Mouse (Mus musculus): Measurements from ENCODE around the gene Tmem72.
A peak's percentile ranks its signal among the peaks of the same experiment; 100 is the strongest.

The Tmem72 gene

DNA sequence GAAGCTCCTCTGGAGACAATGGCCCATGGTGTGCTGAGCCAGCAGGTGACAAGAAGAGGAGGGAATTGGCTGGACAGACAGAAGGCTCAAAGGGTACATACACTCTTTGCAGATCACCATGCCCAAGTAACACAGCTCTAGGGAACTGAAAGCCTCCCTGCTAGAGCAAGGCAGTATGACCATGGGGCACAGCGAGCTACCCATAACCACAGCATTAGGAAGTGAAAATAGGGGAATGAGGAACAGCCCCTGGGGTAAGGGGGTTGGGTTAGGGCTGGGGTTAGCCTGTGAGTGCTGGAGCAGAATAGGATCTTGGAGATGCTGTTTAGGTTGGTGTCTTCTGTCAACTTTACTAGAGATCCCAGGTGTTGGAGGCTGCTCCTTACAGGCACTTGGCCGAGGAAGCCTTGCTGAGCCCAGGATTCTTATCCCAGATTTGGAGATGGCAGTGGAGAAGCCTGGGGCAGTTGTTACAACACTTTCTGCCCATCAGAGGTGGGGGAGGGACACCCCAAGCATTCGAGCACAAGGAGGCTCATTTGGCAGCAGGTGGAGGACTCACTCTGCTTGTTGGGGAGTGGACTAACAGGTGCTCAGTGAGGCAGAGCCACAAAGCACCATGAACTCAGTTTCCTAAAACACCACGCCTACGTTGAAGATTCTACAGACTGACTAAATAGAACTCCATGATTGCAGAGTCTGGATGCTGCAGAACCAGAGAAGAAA, 37.0 kb downstream of the Tmem72 start:
- no peak for DNase-seq (ENCODE audit: low spot score)

DNA sequence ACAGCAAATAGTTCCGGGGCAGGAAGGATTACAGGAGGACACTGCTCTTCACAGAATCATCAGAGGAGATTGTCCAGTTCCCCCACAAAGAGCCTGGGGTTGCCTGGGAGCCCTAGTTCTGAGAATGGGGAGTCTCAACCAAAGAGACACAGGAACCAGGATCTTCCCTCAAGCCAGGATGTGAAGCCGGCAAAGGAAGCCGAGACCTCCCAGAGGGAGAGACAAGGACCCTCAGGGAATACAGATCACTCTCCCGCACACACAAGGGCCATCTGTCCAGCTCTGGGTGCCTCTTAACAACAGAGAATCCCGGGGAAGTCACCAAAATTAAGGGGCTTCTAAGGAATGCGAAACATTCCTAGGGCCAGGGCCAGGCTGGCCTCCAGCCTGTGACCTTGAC, 39.4 kb downstream of the Tmem72 start:
- peak; percentile 25 for DNase-seq (ENCODE audit: low spot score)

DNA sequence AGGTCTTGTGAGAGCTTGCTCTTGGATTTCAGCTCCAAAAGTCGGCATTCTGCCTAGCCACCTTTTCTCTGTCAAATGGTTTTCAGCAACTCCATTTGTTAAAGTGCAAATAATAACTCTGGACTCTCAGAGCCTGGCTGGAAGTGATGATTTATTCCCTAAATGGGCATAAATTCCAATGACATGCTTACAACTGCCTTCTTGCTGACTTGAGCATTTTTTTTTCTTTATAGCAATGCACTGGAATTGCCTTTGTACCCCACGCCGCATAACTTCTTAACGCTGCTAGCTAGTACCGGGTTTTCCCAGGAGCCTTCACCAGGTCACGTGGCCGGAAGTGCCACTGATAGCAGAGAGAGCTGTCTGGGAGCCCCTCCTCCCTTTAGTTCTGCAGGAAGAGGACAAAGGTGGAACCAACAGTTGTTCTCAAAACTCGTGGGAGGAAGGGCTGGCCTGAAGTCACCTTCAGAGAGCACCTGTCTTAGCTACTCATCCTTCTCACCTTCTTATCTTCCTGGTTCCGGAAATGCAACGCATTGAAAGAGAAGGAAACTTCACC, 40.3 kb downstream of the Tmem72 start:
- DNase-seq (ENCODE audit: low spot score): no peak

DNA sequence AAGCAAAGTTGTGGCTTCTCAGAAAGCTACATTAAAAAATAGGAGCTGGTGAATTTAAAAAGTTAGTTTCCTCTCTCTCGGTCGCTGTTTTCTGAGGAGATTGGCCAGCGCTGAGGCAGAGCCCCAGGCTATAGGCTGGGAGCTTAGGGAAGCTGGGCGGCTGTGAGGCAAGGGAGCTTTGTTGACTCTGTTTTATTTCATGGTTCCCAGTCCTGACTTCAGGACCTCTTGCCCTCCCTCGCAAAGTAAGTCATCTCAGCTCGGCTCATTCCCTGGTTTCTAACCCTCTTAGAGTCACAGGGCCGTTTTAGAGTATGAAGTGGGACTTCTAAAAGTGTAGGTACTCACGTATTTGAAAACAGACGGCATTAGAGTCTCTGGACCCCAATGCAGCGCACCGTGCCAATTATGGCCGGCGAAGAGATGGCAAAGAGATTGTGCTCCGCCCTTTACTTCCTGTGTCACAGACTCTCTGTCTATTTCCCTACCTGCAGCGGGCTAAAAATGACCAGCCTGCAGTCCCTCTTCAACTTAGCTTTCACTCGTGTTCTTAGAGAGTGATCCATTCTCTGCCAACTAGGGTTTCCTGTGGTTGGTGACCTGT, 42.3 kb downstream of the Tmem72 start:
- no peak for DNase-seq (ENCODE audit: low spot score)

DNA sequence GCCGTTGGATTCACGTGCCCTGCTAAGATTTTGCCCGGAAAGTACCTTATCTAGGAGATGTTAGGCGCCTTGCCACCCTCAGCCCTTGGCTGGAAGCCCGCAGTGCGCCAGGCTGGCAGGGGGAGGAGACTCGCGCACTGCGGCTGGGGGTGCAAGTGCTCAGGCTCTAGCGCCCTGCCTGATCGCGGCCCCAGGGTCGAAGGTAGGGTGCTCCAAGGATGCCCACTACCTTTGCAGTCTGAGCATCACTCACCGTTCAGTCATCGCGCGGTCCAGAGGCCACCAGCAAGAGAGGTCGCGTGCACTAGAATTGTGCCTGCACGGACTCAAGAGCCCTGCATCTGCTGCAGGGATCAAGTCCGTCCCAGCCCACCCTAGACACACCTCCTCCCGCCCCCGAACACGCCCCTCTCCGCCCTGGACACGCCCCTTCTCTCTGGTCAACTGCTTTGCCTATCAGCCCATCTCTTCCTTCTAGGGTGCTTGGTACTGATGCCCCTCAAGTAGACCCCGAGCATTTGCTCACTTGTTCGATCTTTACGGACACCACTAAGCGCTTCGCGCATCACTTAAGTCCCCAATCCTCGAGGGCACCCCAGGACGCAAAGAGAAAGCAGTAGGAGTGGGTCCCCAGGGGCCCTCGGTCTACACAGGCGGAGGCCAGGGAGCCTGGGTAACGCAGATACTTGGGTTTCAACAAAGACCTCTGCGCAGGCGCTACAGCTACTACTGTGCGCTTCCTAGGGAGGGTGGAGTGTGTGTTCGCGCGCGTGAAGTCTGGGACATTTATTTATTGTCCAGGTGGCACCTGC, 43.0 kb downstream of the Tmem72 start, which contains the start of gene Rassf4:
TSS of gene Rassf4 (minus strand) at position 482 of the 812 bp plus-strand sequence.
- peak; percentile 88 for DNase-seq (ENCODE audit: low spot score)

DNA sequence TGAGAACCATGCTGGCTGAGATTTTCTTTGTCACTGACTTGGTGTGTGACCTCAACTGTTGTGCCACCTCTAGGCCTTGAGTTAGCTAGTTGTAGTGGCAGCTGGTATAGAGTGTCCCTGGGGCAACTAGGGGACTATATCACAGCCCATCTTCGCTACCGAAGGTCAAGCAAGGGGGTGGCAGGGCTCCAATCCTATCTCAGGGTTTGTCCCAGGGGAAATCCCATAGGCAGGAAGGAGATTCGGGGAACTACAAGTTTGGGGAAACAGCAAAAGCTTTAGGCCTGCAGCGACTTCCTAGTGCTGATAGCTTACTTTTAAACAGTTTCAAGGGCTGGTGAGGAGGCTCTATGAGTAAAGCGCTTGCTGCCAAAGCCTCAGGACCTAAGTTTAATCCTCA, 44.4 kb downstream of the Tmem72 start:
- DNase-seq (ENCODE audit: low spot score): no peak

DNA sequence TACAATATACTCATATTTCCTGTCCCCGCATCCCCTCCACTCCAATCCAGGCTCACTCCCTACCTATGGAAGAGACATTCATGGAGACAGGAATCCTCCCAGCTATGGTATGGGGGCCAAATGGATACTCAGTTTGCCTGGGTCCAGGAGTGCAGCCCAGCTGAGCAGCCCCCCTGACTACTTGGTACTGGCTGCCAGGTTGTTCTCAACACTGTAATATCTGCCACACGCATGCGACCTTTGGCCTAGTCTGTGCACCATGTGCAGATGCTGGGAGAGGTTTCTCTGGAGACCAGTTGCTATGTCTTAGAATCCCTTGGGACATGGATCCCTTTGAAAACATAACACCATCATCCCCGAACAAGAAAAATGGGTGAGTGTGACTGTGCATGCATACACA, 44.9 kb downstream of the Tmem72 start:
- DNase-seq (ENCODE audit: low spot score): no peak

DNA sequence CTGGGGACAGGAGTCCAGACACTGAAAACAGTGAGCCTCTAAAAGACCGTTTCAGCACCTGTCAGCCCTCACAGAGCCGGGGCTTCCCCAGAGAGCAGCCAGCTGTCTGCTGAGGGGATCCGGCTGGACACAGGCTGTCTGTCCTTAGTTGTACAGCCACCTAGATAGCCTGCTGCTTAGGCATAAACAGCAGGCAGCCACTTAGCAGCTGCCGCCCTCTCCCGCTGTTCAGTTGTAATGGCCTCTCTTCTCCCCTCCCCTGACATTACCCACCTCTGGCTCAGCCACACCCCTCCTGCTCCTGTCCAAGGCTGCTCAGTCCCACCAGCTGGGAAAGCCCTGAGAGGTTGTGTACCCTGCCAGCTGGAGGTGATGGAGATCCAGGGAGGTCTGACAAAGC, 45.7 kb downstream of the Tmem72 start:
- peak; percentile 61 for DNase-seq (ENCODE audit: low spot score)

DNA sequence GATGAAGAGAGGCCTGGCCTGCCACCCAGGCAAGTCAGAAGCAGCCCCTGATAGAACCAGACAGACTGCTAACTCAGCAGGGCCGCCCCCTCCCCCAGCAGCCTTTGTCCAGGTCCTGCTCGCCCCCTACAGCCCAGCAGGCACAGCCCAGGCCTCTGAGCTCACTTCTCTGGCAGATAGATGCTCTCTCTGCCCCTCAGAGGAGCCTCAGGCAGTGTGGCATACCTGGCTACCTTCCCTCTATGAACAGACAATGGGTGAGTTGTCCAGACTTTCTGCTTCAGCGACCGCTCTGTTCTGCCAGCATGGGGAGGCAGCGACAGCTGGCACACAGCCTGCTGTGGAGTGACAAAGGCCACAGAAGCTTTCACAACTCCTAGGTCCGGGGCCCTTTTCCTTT, 46.6 kb downstream of the Tmem72 start:
- DNase-seq (ENCODE audit: low spot score): peak; percentile 25

DNA sequence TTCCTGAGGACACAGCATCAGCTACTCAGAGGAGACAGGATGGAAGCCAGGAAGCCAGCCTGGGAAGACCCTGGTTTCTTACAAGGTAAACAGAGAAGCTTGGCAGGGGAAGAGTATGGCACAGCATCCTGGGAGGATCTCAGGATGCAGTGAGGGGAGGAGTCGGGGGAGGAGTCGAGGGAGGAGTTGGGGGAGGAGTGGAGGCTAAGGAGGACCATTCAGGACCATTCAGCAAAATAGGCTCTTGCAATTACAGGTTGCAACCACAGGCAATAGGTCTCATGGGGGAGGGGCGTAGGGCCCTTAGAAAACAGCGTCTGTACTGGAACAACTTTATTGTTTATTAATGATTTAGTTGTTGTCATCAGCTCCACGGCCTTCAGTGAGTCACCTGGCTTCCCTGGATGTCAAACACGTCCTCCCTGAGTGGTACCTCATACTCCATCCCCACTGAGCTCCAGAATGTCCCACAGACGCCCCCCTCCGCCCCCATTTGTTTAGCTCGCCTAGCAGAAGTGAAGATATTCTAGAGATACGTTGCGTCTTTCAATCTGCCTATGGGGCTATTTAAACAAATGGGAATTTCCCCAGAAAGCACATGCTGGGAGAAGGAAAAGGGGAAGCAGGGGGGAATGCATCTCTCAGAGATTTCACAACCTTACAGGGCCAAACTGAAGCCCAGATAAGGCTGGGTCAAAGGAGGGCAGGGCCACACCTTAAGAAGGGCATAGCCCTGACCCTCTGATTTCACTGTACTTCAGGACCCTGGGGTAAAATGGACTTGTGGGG, 47.8 kb downstream of the Tmem72 start:
- peak; percentile 30 for DNase-seq (ENCODE audit: low spot score)

DNA sequence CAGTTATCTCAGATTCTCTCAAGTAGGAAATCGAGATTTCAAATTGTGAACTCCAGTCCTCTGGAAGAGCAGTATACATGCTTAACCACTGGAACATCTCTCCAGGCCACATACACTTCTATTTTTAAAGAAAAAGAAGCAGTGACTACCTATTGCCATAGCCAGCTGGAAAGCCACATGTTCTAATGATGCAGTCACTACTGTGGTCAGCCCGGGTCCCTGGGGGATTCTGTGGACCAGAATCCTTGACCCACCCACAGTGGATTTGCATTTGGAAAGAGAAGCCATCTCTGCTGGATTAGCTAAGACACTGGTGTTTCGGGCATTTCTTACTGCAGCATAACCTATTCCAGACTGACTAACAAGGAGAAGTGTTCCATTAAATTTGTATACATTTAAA, 49.3 kb downstream of the Tmem72 start:
- no peak for DNase-seq (ENCODE audit: low spot score)

DNA sequence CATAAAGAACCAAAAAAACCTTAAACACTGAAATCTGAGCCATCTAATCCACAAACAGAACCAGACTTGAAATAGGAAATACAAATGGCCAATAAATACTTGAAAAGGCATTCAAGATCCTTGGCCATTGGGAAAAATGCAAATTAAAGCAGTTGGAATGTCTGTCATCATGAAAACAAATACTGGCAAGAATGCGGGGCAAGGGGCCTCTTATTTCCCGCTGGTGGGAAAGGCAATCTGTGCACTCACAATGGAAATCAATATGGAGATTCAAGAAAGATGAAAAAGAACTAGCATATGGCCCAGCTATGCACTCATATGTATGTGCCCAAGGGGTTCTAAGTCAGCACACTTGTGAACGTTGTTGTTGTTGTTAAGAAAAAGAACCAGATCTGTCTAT, 49.8 kb downstream of the Tmem72 start:
- DNase-seq (ENCODE audit: low spot score): no peak

DNA sequence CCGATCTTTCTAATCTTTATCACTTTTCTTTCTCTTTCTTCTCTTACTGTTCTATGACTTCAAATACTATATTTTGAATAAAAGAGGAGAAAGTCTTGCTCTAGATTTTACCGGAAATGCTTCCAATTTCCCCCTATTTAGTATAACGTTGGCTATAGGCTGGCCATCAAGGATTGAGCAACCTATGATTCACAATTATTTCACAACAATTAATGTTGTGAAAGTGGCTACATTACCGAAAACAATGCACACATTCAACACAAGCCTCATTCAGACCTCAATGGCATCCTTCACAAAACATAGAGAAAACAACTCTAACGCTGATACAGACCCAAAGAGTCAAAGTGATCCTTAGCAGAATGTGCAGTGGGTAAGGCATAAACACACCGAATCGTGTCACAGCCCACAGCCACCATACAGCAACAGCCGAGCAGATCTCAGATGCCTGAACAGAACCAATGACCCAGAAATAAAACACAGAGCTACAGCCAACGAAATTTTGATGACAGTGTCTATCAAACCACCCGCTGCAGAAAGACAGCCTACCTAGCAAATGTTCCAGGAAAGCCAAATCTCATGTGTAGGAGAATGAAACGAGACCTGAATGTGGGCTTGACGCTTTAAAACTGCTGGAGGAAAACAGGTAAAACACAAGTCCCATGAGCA, 50.5 kb downstream of the Tmem72 start:
- DNase-seq (ENCODE audit: low spot score): no peak

DNA sequence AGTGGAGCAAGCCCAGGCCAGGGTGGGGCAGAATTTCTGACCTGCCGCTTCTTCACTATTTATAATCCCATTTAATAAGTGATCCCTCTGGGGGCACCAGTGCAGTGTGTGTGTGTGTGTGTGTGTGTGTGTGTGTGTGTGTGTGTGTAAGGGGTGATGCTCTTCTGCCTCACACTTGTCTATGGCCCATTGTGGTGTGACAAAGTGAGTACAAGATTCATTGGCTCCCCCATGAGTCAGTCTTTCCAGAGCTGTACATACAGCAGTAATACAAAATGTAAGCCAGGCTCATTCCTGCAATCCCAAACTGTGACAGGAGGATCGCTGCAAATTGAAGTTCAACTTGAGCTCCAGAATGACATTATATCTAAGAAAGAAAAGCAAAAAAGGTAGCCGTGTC, 51.9 kb downstream of the Tmem72 start:
- DNase-seq (ENCODE audit: low spot score): no peak

DNA sequence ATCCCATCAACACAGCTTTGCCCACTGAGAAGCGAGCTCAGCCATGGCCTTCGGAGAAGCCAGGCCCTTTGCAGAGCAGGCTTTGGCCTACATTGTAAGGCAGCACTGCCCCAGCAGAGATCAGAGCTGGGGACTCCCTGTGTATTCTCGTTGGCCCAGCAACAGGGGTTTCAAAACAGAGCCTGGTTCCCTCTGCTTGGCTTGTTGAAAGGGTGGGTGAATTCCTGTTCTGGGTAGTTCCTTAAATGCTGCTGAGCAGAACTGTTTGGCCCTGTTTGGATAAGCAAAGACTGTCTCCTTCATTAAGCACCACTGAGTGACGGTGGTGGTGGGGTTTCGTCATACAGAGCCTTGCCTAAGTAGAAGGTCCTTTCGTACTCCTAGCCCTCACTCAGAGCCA, 52.7 kb downstream of the Tmem72 start:
- DNase-seq (ENCODE audit: low spot score): no peak

DNA sequence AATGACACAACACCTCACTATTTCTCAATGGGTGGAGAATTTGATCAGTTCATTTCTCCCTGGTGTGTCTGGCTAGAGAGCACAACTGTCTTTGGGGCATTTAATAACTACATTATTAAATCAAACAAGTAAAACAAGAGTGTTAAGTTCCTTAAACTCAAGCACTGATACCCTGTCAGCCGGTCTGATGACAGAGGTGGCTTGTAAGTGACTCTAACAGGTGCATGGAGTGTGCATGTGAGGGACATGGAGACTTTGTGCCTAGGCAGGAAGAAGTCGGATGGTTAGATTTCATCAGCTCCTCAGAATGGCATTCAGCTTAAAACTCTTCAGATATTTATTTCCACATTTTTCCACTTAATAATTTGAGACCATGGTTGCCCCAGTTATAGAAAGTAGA, 53.3 kb downstream of the Tmem72 start:
- no peak for DNase-seq (ENCODE audit: low spot score)

DNA sequence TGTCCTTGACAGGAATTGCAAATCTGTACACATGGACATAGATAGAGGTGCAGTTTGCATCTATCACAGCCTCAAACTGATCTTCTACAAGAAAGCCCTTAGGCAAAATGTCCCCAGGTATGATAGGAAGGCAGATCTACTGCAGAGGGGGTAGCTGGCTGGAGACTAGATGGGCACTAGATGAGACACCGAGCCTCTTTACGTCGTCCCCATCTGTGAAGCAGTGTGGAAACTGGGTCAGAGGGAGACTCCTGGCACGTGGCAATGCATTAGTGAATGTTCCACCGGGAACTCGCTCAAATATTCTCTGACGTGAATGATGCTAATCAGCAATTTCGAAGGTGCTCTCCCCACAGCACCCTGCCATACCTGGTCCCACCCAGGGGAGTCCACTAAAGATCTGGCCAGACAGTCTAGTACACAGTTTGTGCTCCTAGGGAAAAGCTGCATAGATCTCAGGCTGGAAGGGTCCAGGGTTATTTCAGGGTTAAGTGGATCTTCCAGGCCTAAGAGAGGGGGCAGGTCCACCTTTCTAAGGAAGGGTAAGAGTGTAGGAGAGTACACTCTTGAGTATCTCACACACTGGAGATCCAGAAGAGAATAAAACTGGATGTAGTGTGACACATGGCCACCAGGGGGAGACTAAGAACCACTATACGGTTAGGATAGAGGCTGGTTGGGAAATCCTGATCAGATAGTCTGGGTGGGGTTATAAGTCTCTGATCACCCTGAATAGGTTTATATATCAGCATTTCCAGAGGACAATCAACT, 62.8 kb downstream of the Tmem72 start:
- peak; percentile 86 for DNase-seq (ENCODE audit: low spot score)

DNA sequence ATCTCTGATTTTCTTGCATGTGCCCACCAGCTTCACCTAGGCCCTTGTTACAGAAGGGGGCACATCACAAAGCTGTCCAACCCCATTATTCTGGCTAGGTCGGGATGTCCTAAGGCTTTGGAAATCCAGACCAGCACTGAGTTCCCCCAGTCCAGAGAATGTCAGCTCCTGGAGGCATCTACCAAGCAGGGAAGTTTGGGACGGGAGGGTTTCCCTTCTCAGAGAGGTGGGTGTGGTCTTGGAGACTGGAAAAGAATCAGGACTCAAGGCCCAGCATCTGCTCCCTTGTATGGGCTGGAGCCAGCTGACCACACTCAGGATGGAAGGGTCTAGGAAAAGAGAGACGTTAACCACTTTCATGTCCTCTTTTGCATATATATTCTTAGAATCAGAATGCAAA, 63.5 kb downstream of the Tmem72 start:
- no peak for DNase-seq (ENCODE audit: low spot score)

DNA sequence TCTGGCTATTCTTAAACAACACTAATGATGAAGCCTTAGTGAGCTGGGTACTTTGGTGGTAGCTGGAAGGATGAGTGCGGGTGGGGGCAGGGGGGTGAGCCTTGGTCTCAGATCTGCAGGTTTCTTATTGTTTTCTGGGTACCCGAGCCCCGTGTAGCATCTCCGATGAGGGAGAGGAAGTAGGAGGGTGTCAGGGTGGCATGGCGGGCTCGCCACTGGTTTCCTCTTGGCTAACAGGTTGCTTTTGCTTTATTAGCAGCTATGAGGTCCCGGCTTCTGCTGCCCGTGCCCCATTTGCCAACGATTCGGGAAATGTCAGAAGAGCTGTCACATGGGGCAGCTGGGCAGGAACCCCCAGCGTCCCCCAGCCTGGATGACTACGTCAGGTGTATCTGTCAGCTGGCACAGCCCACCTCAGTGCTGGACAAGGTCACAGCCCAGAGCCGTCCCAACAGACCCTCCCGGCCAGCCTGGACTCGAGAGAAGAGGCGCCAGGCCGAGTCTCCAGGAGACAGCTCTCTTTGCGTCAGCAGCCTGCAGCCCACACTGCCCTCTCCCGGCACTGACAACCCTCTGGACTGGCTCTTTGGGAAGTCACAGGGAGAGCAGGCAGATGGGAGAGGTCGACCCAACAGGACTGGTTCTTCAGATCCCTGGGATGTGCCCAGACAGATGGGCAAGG, 65.1 kb downstream of the Tmem72 start:
- no peak for DNase-seq (ENCODE audit: low spot score)

DNA sequence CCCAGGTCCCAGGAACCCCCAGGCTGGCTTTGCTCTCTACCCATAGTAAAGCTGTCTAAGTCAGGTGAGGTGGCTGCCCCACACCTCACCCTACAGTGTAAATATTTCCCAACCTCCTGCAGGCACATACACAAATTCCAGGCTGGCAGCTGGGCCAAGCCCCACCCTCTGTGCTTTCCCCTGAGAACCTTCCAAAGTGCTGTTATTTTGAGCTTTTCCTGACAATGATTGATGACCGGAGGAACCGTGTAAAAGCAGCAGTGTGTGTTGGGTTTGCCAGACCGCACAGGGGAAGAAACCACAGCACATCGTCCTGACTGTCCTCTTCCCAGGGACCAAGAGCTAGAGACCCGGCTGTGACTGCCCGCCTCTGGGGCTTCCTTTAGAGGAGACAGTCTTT, 66.3 kb downstream of the Tmem72 start, which contains the start of gene Depp1:
TSS of gene Depp1 (plus strand) at position 204 of the 400 bp plus-strand sequence.
- DNase-seq (ENCODE audit: low spot score): peak; percentile 58
